Mouse (Mus musculus) NIH3T3 (cell line): ENCODE measurements around the gene Tbc1d22b.

Source experiments
- DNase-seq: peaks from one replicate; pipeline ENCODE4 v3.0.0-alpha.2; 2012; ENCODE audit warnings: low read depth

The Tbc1d22b gene

DNA sequence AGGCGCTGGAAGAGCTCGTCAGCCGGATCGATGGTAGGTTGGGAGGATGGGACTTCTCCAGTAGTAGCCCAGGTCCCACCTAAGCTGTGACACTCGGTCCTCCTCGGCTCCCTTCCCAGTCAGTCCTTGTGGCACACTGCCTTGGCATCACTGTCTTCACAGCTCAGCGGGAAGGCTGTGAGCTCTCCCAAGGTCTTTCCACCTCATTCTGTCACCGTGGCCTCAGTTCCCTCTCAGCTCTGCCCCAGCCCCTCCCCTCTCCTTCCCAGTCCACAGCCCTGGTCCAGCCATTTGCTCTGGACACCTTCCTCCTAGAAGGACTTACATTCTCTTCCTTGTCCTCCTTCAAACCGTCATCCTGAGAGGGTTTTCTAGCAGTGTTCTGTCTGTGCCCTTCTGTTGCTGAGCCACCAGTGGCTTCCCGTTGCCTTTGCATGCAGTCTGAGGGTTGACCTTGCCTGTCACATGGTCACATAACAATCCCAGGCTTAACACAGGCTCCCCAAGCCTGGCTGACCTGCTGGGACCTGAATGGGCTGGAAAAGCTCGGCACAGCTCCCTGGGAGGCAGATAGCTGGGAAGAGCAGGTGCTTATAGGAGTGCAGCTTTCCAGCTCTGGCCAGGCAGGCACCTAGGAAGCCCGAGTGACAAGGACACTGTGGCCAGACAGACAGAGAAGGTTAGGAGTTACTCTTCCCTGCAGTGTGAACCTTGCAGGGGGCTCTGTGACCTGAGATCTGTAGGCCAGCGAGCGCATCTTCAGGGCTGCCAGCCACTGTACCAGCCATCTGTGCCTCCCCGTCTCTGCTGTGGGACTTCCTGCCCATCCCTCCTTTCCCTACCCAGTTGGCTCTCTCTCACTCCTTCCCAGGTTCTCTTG, 46.5 kb downstream of the Tbc1d22b start:
- no peak for DNase-seq

DNA sequence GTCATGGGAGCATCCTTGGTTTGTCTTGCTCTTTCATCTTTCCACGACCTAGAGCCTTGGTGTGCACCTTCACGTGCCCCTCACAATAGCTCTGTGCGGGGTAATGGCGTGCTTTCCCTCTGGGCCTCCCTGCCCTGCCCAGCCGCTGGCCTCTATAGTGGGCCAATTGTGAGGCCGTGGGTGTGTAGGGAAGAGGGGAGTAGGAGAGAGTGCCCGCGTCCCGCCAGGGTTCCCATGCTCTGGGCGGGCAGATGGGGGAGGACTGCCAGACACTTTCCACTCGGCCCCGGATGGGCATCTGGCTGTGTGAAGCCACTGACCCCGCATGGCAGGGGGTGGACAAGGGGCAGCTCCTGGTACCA, 47.2 kb downstream of the Tbc1d22b start:
- no peak for DNase-seq

DNA sequence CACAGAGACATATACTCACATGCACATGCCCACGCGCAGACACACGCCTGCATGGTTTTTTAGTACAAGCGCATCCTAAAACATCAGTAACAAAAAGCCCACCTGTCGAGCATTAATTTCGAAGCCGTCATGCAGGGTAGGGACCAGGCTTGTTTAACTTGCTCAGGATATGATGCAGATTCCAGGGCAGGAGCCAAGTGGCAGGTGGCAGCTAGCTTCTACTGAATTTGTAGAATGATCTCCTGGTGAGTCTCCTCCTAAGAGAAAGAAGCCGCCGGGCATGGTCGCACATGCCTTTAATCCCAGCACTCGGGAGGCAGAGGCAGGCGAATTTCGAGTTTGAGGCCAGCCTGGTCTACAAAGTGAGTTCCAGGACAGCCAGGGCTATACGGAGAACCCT, 49.5 kb downstream of the Tbc1d22b start:
- DNase-seq = no peak

DNA sequence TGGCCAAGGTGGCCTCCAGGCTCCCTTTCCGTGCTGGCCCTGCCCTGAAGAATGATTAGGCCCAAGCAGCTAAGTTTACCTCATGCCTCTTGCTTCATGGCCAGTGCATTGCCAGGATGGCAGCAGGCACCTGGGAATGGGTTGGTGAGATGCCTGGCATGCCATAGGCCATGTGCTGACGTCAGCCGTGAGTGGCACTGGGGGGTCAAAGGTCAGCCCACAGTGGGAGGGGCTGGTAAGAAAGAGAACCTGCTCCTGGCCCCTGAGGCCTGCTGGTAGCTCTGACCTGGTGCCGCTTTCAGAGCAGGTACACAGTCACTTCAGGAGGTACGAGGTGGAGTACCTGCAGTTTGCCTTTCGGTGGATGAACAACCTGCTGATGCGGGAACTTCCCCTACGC, 50.0 kb downstream of the Tbc1d22b start:
- no peak for DNase-seq

DNA sequence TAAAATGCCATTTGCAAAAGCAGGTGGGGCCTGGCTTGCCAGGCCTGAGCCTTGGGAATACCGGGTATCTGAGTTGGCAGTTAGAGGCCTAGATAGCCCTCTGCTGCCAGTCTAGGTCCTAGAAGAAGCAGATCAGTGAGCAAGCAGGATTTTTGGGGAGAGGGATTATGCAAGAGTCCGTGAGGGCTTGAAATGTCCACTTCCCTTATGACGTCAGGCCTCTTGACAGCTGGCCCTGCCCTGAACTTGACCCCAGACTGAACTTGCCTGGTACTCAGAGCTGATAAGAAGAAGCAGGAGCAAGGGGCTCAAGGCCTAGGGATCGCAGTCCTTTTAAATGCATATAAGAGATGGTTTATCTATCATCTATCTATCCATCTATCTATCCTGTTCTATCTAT, 51.8 kb downstream of the Tbc1d22b start:
- DNase-seq = no peak

DNA sequence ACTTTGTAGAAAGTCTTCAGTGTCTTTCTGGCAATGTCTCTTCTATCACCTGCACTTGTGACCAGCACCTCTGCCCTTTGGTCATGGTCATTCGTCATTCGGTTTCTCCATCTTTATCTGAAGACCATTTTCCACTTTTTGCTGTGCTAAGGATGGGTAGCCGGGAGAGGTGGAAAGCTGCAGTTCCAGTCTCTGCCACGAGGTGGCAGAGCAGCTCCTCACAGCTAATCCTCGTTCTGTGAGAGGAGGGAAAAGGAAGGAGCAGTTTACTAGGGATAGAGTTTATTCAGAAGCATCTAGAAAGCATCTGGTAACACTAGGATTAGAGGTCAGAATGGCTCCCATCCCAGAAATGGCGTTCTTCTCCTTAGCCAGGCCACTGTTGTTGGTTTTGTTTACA, 53.7 kb downstream of the Tbc1d22b start:
- peak; percentile 91 for DNase-seq

DNA sequence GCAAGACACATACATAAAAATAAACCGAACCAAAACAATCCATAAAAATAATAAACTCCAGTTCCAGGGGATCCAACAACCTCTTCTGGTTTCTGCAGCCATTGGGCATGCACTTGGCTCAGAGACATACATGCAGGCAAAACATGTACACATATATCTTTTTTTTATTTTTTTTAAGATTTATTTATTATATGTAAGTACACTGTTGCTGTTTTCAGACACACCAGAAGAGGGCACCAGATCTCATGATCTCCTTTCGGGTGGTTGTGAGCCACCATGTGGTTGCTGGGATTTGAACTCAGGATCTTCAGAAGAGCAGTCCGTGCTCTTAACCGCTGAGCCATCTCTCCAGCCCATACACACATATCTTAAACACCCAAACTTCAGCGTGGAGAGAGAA, 63.9 kb downstream of the Tbc1d22b start:
- peak; percentile 26 for DNase-seq

DNA sequence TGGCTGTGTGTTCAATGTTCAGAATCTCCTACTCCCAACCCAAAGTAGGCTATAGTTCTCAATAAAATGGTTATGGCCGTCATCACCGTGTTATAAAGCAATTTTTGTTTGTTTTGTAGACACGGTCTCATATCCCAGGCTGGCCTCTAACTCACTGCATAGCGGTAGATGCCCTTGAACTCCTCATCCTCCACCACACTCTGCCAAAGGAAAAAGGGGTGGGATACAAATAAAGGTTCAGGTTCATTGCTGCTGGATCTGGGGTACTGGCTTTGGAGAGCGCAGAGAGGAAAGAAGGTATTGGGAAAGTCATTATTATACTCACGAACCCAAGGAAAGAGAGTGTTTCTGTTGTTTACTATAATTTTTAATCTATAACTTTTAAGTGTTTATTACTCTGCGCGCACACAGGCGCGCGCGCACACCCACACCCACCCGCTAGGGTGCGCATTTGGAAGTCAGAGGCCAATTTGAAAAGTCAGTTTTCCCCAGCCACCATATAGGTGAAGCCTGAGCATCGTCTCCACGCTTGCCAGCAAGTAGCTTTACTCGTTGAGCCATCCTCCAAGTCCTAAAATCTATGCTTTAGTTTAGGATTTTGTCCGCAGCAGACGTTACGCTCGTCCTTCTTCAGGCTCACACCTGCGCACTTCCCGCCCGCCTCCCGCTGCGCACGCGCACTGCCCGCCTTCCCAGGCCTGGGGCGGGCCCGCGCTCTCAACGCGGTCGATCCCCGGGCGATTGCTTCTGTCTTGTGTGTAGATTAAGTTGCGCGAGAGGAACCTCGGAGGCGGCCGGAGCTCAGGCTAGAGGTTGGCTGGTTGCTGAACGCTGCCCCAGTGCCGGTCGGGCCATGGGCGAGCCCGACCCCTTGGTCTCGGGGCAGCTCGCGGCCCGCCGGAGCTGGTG, 64.8 kb downstream of the Tbc1d22b start, which contains the start of the genes Rnf8 and Gm28043:
Gene Rnf8, plus strand, starts transcription at position 676 of the 909 bp plus-strand sequence.
Gene Gm28043, plus strand, starts transcription at position 762 of the 909 bp plus-strand sequence.
- peak; percentile 98 for DNase-seq

DNA sequence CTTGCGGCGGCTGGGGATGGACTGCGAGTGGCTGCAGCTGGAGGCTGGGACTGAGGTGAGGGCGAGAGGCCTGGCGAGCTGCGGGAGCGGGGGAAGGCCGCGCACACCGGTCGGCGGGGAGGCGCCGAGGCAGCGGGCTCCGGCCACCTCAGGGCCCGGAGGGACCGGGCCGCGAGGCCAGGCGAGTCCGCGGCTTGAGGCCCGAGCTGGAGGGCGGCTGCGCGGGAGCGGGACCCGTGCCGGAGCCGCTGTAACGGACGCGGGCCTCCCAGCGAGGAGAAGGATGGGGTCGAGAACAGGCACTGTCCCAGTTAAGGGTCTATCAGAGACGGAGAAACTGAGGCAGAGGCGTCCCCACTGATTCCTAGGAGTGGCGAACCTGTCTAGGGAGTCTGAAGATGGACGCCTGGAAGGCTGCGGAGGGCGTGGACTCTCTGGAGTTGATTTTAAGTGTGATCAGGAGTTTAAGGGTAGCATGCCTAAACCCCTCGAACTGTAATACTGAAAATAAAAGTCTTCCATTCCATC, 65.5 kb downstream of the Tbc1d22b start:
- DNase-seq = peak; percentile 47

DNA sequence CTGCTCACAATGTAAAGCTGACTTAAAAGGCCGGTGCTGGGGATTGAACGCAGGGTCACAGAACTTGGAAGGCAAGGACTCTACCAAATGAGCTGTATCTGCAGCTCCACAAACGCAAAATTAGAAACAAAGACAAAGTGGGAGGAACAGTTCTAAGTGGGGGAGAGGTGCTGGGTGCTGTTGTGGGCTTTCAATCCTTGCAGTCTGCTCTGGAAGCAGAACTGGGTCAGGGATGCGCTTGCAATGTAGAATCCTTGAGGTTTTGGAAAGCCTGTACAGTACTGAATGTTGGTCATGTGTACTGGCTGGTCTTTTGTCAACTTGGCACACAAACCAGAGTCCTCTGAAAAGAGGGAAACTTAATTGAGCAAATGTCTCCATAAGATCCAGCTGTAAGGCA, 66.0 kb downstream of the Tbc1d22b start:
- DNase-seq = peak; percentile 42

DNA sequence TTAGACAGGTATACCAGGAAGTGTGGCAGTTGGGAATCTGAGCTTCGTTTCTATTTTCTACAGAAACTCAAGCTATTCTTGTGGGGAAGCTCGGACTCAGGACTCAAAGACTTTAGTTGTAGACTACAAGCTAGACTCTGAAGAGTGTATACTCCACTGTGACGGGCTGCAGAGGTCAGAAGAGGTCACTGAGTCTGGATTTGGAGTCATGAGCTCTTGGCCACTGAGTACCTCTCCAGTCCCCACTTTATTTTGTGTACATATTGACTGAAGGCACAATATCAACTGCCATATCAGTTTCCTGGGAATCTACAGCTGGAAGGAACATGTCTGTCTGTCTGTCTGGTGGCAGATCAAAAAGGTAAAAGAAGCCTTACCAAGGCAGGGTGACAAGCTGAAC, 69.6 kb downstream of the Tbc1d22b start:
- no peak for DNase-seq

DNA sequence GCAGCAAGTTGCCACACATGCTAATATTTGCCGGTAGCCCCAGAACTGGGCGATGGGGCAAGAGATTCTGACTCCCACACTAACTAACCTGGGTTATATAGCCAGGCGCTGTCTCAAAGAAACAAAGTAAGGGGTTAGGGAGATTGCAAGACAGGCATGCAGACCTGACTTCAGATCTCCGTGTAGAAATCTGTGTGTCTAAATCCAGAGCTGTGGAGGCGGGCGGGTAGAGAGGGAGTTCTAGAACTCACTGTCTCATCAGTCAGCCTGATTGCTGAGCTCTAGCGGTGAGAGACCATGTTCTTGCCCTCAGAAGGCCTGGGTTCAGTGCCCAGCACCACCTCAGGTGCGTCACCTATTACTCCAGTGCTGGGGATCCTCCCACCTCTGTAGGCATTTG, 73.9 kb downstream of the Tbc1d22b start:
- DNase-seq = no peak

DNA sequence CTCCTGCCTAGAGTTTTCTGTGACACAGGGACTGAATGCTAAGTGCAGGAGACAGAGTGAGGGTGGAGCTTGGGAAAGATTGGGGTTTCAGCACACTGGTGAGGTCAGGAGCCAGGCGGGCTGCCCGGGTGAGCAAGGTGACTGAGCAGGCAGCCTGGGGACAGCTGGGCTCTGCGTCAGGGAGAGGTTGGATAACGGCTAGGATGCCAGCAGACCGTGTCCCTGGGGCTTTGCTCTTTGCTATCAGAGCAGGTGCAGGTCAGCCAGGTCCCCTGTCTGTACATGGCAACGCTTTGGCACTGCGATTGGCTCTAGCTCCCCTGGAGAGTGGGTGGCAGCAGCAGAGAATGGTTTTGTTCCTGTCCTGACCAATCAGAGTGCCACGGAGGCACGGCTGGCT, 77.7 kb downstream of the Tbc1d22b start:
- no peak for DNase-seq

DNA sequence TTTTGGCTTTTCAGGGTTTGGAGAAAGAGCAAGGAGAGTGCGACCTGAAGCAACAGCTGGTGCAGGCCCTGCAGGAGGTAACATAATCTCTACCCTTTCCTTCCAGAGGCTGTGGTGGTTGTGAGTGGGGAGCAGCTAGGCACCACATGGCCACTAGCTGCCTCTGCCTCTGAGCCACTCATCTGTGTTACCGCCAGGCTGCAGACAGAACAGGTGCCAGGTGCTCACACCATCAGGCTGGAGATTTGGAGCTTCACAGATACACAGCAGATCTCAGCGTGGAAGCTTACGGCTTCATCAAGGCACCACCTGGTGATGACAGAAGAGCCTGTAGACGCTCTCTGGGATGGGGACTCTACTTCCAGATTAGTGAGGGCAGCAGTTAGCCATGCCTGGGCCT, 79.4 kb downstream of the Tbc1d22b start:
- no peak for DNase-seq

DNA sequence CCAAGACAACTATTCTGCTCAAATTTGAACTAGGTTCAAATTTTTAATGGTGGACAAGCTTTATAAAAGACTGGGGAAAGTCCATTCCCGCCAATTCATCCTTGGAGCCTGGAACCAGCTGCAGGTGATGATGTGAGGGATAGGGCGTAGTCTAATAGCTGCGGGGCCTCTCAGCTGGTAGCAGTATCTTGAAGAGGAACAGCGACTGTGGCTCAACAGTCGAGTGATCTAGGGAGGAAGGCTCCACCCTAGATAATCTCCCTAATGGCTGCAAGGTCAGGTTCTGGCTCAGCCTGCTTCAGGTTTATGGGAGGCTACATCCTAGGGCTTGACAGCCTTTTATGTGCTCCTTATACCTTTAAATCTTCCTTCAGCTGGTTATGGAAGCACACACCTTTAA, 80.0 kb downstream of the Tbc1d22b start:
- no peak for DNase-seq

DNA sequence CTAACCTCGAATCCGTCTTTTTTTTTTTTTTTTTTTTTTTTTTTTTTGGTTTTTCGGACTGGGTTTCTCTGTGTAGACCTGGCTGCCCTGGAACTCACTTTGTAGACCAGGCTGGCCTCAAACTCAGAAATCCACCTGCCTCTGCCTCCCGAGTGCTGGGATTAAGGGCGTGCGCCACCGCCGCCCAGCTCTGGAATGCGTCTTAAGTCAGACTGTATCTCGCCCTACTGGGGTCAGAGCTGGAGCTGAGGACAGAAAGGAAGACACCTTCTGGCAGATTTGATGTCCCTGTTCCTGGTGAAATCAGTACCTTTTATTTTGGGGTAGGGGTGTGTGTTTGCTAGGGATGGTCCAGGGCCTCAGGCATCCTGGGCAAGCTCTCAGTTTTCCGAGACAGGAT, 82.7 kb downstream of the Tbc1d22b start:
- DNase-seq = no peak

DNA sequence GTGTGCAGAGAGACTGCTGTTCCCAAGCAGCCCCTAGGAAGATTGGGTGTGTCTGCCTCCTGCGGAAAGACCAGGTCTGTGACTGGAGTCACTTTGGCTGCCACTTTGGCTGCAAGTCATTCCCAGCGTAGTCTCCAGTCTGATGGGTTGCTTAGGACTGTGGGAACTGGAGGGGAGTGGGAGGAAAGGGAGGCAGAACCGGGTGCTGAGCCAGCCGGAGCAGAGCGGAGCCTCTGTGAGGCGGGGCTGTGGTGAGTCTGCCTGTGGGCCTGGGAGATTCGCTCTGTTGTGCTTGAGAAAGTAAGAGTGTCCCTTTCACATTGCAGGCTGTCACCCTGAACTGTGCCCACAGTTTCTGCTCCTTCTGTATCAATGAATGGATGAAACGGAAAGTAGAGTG, 85.9 kb downstream of the Tbc1d22b start:
- no peak for DNase-seq

DNA sequence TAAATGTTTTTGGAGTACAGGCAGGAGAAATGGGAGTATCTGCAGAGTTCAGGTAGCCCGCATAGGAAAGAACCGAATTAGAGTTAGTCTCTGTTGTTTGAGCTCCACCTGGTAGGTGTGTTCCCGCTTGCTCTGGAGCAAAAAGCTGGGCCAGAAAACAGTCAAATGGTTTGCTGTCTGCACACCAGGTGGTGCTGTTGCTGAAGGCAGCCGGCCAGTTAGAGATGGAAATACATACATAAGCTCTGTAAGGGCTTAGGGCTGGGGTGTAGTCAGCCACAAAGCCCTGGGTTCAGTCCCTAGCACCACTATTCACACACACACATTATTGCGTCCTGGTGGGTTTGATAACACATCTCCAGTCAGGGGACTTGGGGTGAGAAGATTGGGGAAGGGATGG, 86.5 kb downstream of the Tbc1d22b start:
- peak; percentile 65 for DNase-seq

DNA sequence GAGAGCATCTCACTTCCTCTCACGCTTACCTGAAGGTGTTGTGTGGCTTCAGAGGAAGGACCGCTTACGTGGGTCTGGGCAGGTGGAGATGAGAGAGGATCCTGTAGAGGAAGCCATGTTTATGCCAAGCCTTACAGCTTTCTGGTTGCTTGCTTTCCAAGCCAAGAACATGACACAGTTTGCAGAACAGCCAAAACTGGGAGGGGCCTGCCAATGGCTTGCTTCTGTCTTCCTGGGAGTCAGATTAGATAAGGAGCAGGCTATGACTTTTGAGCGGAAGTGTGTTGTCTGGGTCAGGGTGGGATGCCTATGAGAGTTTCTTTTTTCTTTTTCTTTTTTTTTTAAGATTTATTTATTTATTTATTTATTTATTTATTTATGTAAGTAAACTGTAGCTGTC, 87.8 kb downstream of the Tbc1d22b start:
- peak; percentile 18 for DNase-seq

DNA sequence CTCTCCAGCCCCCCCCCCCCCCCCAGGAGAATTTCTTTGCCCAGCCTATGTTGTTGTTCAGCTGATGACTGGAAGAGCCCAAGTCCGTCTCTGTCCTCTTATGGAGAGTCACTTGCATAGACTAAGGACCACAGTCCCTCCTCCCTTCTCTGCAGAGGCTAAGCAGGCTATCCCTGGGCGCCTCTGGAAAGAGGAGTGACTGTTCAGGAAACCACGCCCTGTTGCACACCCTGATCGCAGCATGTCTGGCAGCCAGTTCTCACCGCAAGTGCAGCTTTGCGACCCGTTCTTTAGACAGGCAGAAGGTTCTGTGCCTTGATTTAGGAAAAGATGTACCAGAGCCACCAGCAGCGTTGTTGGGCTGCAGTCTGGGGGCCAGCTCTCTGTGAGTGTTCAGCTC, 88.3 kb downstream of the Tbc1d22b start:
- no peak for DNase-seq

DNA sequence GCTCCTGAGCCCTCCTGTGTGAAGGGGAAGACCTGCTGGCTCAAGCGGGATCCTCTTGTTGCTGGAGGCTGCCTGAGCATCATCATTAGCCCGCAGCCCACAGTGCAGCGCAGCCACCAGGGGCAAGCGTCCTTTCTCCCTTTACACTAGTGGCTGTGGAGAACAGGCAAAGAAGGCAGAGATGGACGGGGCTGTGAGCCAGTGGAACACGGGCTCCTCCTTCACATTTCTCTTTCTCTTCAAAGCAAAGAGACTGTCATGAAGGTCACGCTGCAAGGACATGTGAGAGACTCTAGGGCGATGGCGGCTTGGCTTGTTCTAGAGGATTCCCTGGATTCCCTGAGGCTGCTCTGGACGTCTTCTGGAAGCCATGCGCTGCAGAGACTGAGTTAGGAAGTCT, 91.4 kb downstream of the Tbc1d22b start:
- DNase-seq = no peak

DNA sequence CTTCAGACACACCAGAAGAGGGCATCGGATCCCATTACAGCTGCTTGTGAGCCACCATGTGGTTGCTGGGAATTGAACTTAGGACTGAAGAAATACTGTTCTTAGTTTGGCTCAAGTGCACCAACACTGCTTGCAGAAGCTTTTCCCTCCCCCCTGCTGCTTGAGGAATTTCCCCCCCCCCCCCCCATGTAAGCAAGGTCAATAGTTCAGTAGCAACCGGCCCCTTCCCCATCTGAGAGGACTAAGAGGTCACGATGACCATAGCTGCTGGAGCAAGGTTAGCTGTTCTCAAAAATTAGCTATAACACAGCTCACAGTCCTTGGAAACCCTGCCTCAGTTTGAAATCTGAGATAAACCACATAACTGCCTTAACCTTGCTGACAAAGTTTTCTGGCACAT, 92.6 kb downstream of the Tbc1d22b start:
- no peak for DNase-seq
